Mouse (Mus musculus) ES-E14 (cell line): ENCODE results near the gene Cyth3. TPM values are rescaled to one million over a fixed set of nuclear protein-coding genes. Genes with fewer than 3 reads are reported as not detected.

Experiments used
- DNase-seq: peaks from one replicate; pipeline ENCODE4 v3.0.0-alpha.2; 2013; ENCODE audit warnings: low read depth, low spot score
- H3K27ac ChIP-seq: 2 replicates; pipeline ENCODE4 v1.5.1; 2012; ENCODE audit warnings: low read depth, mild to moderate bottlenecking, low read length, moderate library complexity, mixed read lengths; ENCODE audit not compliant: poor library complexity, insufficient read depth, severe bottlenecking
- H3K36me3 ChIP-seq: 2 replicates; pipeline ENCODE4 v1.6.1; 2012; ENCODE audit warnings: mild to moderate bottlenecking, low read length, moderate library complexity, mixed read lengths; ENCODE audit not compliant: control insufficient read depth, poor library complexity, insufficient read depth, severe bottlenecking
- H3K4me1 ChIP-seq, 2 experiments: fragments of 150-350 bp in 1 of 2; sonication (generic) in 1 of 2; 2 replicates each; pipeline ENCODE4 v1.6.1; 2012; ENCODE audit warnings: low read length in 2 of 2, mild to moderate bottlenecking in 1 of 2, mixed read lengths in 1 of 2; ENCODE audit not compliant: control insufficient read depth in 2 of 2, insufficient read depth in 2 of 2, poor library complexity in 1 of 2
- H3K4me3 ChIP-seq, 2 experiments: fragments of 150-350 bp in 1 of 2; sonication (generic) in 1 of 2; 2 replicates each; pipeline ENCODE4 v1.5.1; 2012; ENCODE audit warnings: low read length in 2 of 2, low read depth in 1 of 2, mild to moderate bottlenecking in 1 of 2, mixed read lengths in 1 of 2; ENCODE audit not compliant: insufficient read depth in 1 of 2, poor library complexity in 1 of 2, severe bottlenecking in 1 of 2
- H3K9ac ChIP-seq: 2 replicates; pipeline ENCODE4 v1.6.1; 2012; ENCODE audit warnings: low read depth, mild to moderate bottlenecking, low read length, mixed read lengths; ENCODE audit not compliant: poor library complexity, insufficient read depth, severe bottlenecking
- H3K9me3 ChIP-seq: fragments of 150-350 bp; sonication (generic); 2 replicates; pipeline ENCODE4 v1.6.1; 2012; ENCODE audit warnings: low read depth, mild to moderate bottlenecking, low read length; ENCODE audit not compliant: control insufficient read depth, insufficient read depth
- CHD2 ChIP-seq: IDR thresholded peaks from 2 replicates; pipeline ENCODE4 v1.6.1; 2014; ENCODE audit warnings: mild to moderate bottlenecking, low read depth, low read length, inconsistent platforms
- HCFC1 ChIP-seq: IDR thresholded peaks from 2 replicates; pipeline ENCODE4 v1.6.1; 2012; ENCODE audit warnings: low read length, inconsistent platforms, borderline replicate concordance; ENCODE audit not compliant: insufficient read depth
- MAFK ChIP-seq: IDR thresholded peaks from 2 replicates; pipeline ENCODE4 v1.6.1; 2014; ENCODE audit warnings: mild to moderate bottlenecking, low read depth, low read length, inconsistent platforms; ENCODE audit not compliant: insufficient read depth
- ZC3H11A ChIP-seq: IDR thresholded peaks from 2 replicates; pipeline ENCODE4 v1.6.1; 2012; ENCODE audit warnings: low read depth, mild to moderate bottlenecking, inconsistent platforms, low read length, borderline replicate concordance
- ZNF384 ChIP-seq: IDR thresholded peaks from 2 replicates; pipeline ENCODE4 v1.6.1; 2012; ENCODE audit warnings: low read depth, low read length, inconsistent platforms
- in situ Hi-C, 2 experiments: fragments of 600-800 bp; cut with MboI; formaldehyde crosslinking; loops; one replicate each; pipeline ENCODE4 v1.15.1; 2025; ENCODE audit warnings: low sequenced_read_pairs in 2 of 2, inconsistent platforms in 1 of 2; ENCODE audit not compliant: unreplicated experiment in 2 of 2
- total RNA-seq: library from RNA; depleted of rRNA; stranded (reverse); fragments of 300-350 nt; gene quantifications from 2 replicates; pipeline ENCODE4 v1.2.3, GENCODE M21; 2012

Gene Cyth3
- total RNA-seq, 1 experiment = 11.0 TPM

GRCm38 (mm10) chr5:143700247-143700646 is 78.0 kb downstream of the Cyth3 start:
- peaks cover 8% of the 10 kb centered on the region; the same call in 1 of the 2 replicates for H3K36me3 ChIP-seq
- H3K4me3 ChIP-seq = no peak overlapping the region
- no peak overlapping the region for H3K27ac ChIP-seq
- no peaks in the 10 kb centered on the region for H3K9me3 ChIP-seq
- DNase-seq = no peak
- in situ Hi-C loops = no loop called here
- no peaks in the 10 kb centered on the region for H3K4me1 ChIP-seq
- TF ChIP-seq HCFC1 (no peak), MAFK (no peak), ZNF384 (no peak), CHD2 (no peak), ZC3H11A (no peak)
- no peak overlapping the region for H3K9ac ChIP-seq

- no peak for DNase-seq
- H3K9ac ChIP-seq = no peak overlapping the region
- peaks cover 8% of the 10 kb centered on the region; the same call in 1 of the 2 replicates for H3K36me3 ChIP-seq
- in situ Hi-C loops = no loop called here
- H3K4me3 ChIP-seq = no peak overlapping the region
- H3K4me1 ChIP-seq = no peaks in the 10 kb centered on the region
- no peak for TF ChIP-seq HCFC1
- TF ChIP-seq CHD2 = no peak
- TF ChIP-seq MAFK = no peak
- TF ChIP-seq ZC3H11A = no peak
- no peak for TF ChIP-seq ZNF384
- no peak overlapping the region for H3K27ac ChIP-seq
- no peaks in the 10 kb centered on the region for H3K9me3 ChIP-seq
Measured at GRCm38 (mm10) chr5:143701074-143701473, 78.8 kb downstream of the Cyth3 start.

GRCm38 (mm10) chr5:143704875-143705658 is 82.8 kb downstream of the Cyth3 start:
- Histone ChIP-seq H3K9ac (no peak overlapping the region), H3K36me3 (peaks cover 13% of the 10 kb centered on the region; the same call in 1 of the 2 replicates), H3K9me3 (no peaks in the 10 kb centered on the region), H3K27ac (no peak overlapping the region), H3K4me3 (no peak overlapping the region), H3K4me1 (no peaks in the 10 kb centered on the region)
- DNase-seq = no peak
- TF ChIP-seq ZC3H11A (no peak), ZNF384 (no peak), CHD2 (no peak), HCFC1 (no peak), MAFK (no peak)
- in situ Hi-C loops = no loop called here

GRCm38 (mm10) chr5:143705659-143705982 is 83.4 kb downstream of the Cyth3 start:
- Histone ChIP-seq H3K4me3 (no peak overlapping the region), H3K4me1 (no peaks in the 10 kb centered on the region), H3K27ac (no peak overlapping the region), H3K9me3 (no peaks in the 10 kb centered on the region), H3K9ac (no peak overlapping the region), H3K36me3 (peaks cover 13% of the 10 kb centered on the region; the same call in 1 of the 2 replicates)
- in situ Hi-C loops = no loop called here
- no peak for DNase-seq
- TF ChIP-seq HCFC1 (no peak), CHD2 (no peak), ZC3H11A (no peak), MAFK (no peak), ZNF384 (no peak)
